Mouse (Mus musculus): Measurements from ENCODE around the gene Gli3. TPM values are rescaled to one million over a fixed set of nuclear protein-coding genes. Genes with fewer than 3 reads are reported as not detected.
A peak's percentile ranks its signal among the peaks of the same experiment; 100 is the strongest.

Gli3 gene
- polyA plus RNA-seq, 1 experiment from 2014 or later, result 14.1 TPM

DNA sequence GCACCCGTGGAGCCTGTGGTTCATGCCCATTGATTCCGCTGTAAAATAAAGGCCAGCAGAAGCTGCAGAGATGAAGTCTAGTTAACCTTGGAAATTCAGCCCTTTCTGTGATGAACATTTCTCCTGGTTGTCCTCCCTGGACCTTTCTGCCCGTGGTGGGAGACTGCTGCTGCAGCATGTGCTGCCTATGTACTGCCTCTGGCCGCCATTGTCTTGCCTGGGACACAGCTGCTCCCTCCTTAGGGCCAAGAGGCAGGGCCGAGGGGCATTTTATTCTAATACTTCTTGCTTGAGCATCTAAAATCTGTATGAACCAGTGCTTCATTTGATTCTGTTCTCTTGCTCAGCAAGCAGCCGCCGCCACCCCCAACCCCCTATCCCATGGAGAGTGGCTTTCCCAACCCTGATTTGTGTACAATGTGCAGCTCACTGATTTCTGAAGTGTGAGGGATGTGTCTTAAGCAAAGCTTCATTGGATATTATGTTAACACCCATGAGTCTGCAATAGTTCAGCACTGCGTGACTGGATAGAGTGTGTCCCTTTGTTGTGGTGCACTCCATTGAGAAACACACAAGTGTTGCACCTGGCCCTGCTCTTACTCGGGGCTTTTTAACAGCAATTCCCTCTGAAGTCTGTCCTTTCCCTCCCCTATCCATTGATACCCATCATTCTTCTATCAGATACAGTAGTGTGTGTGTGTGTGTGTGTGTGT lies 54.2 kb downstream of the Gli3 start:
- ATAC-seq (peak; percentile 15; the same call in 1 of the 2 replicates), DNase-seq (ENCODE audit: low spot score) (no peak)
- no peak overlapping the region for H3K27ac ChIP-seq (ENCODE audit: low read depth, low read length)
- no peaks in the 10 kb centered on the region for H3K36me3 ChIP-seq (ENCODE audit: control insufficient read depth, insufficient read depth, low read length)
- no peak overlapping the region for H3K4me3 ChIP-seq (ENCODE audit: low read depth, low read length)
- no peak overlapping the region for H3K9ac ChIP-seq (ENCODE audit: low read length)
- WGBS, result 66% methylated on average over 9 of the region's 9 CpGs
- peaks cover 5% of the 10 kb centered on the region for H3K4me1 ChIP-seq (ENCODE audit: control insufficient read depth, insufficient read depth, low read length)
- H3K4me2 ChIP-seq (ENCODE audit: low read length), result no peak overlapping the region
- no peaks in the 10 kb centered on the region for H3K27me3 ChIP-seq (replicated peaks; ENCODE audit: control insufficient read depth, insufficient read depth, low read length)
- no peaks in the 10 kb centered on the region for H3K9me3 ChIP-seq (replicated peaks; ENCODE audit: control insufficient read depth, low read length)

DNA sequence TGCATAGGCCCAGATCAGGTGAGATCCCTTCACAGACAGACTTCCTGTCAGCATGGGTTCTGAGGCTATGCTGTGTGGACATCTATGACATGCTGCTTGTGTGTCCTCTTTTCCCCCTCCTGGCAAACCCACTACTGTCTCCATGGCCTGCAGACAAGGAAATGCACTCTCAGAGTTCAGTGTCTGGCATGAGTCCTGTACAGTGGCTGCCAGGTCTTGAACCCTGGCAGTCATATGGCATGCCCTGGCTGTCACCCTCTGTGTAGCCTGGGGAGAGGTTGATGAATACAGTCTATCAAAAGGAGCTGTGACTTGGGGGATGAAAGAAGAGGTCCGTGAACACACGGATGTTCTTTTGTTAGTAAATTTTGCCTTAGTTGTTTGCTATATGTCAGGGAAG lies 57.3 kb downstream of the Gli3 start:
- no peak overlapping the region for H3K9ac ChIP-seq (ENCODE audit: low read length)
- no peak overlapping the region for H3K4me2 ChIP-seq (ENCODE audit: low read length)
- H3K27ac ChIP-seq (ENCODE audit: low read depth, low read length), result no peak overlapping the region
- ATAC-seq, result no peak
- DNase-seq (ENCODE audit: low spot score), result no peak
- H3K36me3 ChIP-seq (ENCODE audit: control insufficient read depth, insufficient read depth, low read length), result no peaks in the 10 kb centered on the region
- no peak overlapping the region for H3K4me3 ChIP-seq (ENCODE audit: low read depth, low read length)
- H3K4me1 ChIP-seq (ENCODE audit: control insufficient read depth, insufficient read depth, low read length), result peaks cover 5% of the 10 kb centered on the region; the same call in 1 of the 2 replicates
- H3K9me3 ChIP-seq (replicated peaks; ENCODE audit: control insufficient read depth, low read length), result no peaks in the 10 kb centered on the region
- H3K27me3 ChIP-seq (replicated peaks; ENCODE audit: control insufficient read depth, insufficient read depth, low read length), result no peaks in the 10 kb centered on the region
- WGBS, result 42% methylated on average over 2 of the region's 2 CpGs

DNA sequence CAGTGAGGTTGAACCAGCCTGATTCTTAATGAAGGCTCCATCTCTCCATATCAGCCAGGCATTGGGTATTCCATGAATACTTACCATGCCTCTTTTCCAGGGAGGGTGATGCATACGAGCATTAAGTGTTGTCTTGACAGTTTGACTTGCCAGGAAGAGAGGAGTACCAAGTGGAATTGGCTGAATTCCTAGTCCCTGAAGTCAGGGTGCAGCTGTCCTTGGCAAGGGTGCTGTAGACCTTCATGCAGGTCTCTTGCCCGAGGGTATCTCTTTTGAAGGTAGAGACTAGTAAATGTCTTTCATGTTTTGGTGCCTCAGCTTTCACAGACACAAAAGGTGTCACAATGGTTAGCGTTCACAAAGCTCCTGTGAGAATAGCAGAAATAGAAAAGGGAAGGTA lies 59.1 kb downstream of the Gli3 start:
- no peak for DNase-seq (ENCODE audit: low spot score)
- Histone ChIP-seq H3K27ac (ENCODE audit: low read depth, low read length) (no peak overlapping the region), H3K36me3 (ENCODE audit: control insufficient read depth, insufficient read depth, low read length) (no peaks in the 10 kb centered on the region), H3K9me3 (replicated peaks; ENCODE audit: control insufficient read depth, low read length) (no peaks in the 10 kb centered on the region), H3K4me3 (ENCODE audit: low read depth, low read length) (no peak overlapping the region), H3K27me3 (replicated peaks; ENCODE audit: control insufficient read depth, insufficient read depth, low read length) (no peaks in the 10 kb centered on the region), H3K9ac (ENCODE audit: low read length) (no peak overlapping the region), H3K4me2 (ENCODE audit: low read length) (no peak overlapping the region), H3K4me1 (ENCODE audit: control insufficient read depth, insufficient read depth, low read length) (peaks cover 2% of the 10 kb centered on the region; the same call in 1 of the 2 replicates)
- 77% methylated on average over 3 of the region's 3 CpGs for WGBS
- no peak for ATAC-seq

DNA sequence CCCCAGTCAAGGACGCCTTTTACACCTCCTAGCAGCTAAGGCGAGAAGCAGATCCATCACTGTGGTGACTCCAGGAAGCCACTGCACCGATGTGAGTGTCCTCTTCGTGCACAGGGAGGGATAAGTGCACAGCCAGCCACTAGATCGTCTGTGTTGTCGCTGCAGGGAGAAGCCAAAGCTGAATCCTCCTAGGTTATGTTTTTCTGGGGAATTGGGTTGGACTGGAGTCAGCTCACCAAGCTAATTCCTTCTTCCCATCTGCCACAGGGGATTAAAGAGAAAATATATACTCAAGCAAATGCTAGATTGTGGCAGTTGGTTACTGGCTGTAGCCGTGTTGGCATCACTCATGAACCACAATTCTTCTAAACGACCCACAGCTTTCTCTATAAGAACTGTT lies 61.2 kb downstream of the Gli3 start:
- WGBS, result 85% methylated on average over 8 of the region's 8 CpGs
- no peak overlapping the region for H3K27ac ChIP-seq (ENCODE audit: low read depth, low read length)
- H3K4me2 ChIP-seq (ENCODE audit: low read length), result no peak overlapping the region
- no peaks in the 10 kb centered on the region for H3K27me3 ChIP-seq (replicated peaks; ENCODE audit: control insufficient read depth, insufficient read depth, low read length)
- H3K4me1 ChIP-seq (ENCODE audit: control insufficient read depth, insufficient read depth, low read length), result no peaks in the 10 kb centered on the region
- ATAC-seq, result no peak
- H3K9me3 ChIP-seq (replicated peaks; ENCODE audit: control insufficient read depth, low read length), result no peaks in the 10 kb centered on the region
- no peak overlapping the region for H3K9ac ChIP-seq (ENCODE audit: low read length)
- H3K4me3 ChIP-seq (ENCODE audit: low read depth, low read length), result no peak overlapping the region
- no peaks in the 10 kb centered on the region for H3K36me3 ChIP-seq (ENCODE audit: control insufficient read depth, insufficient read depth, low read length)
- DNase-seq (ENCODE audit: low spot score), result no peak

DNA sequence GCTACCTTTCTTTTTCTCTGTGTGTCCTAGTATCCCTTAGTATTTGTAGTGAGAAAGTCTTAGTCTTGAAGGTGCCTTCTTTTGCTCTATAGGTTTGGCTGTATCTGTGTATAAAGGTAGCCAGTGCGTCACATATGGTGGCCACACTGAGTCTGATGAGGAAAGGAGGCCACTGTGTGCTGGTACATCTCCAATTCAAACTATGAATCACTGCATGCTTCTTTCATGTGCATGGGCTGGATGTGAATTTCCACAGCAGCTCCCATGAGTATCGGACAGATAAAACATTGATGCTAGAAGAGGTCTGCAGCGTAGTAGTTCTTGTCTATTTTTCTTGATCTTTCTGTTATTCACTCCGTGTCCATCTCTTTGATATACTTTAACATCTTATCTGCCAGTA lies 63.7 kb downstream of the Gli3 start:
- no peaks in the 10 kb centered on the region for H3K36me3 ChIP-seq (ENCODE audit: control insufficient read depth, insufficient read depth, low read length)
- H3K27me3 ChIP-seq (replicated peaks; ENCODE audit: control insufficient read depth, insufficient read depth, low read length), result no peaks in the 10 kb centered on the region
- no peaks in the 10 kb centered on the region for H3K9me3 ChIP-seq (replicated peaks; ENCODE audit: control insufficient read depth, low read length)
- no peak overlapping the region for H3K4me2 ChIP-seq (ENCODE audit: low read length)
- DNase-seq (ENCODE audit: low spot score), result no peak
- no peak overlapping the region for H3K27ac ChIP-seq (ENCODE audit: low read depth, low read length)
- H3K4me1 ChIP-seq (ENCODE audit: control insufficient read depth, insufficient read depth, low read length), result no peaks in the 10 kb centered on the region
- WGBS, result 94% methylated on average over 4 of the region's 4 CpGs
- no peak overlapping the region for H3K9ac ChIP-seq (ENCODE audit: low read length)
- no peak overlapping the region for H3K4me3 ChIP-seq (ENCODE audit: low read depth, low read length)
- ATAC-seq, result no peak

DNA sequence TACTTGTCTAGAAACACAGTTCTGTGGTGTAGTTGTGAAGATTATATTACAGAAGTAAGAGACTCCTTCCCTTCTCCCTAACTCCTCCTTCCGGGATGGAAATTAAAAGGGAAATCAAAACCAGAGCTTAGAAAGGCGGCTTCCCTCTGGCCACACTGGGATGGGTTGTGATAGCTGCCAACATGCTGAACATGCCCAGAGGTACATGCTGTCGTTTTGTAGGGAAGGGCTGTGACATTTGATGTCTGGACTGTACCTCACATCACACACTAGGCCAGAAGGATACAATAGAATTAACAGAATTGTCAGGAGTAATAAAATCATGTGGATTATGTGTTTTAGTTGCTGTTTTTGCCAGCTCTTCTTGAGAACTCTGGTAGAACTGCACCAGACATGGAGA lies 68.5 kb downstream of the Gli3 start:
- no peak for ATAC-seq
- H3K4me2 ChIP-seq (ENCODE audit: low read length), result no peak overlapping the region

DNA sequence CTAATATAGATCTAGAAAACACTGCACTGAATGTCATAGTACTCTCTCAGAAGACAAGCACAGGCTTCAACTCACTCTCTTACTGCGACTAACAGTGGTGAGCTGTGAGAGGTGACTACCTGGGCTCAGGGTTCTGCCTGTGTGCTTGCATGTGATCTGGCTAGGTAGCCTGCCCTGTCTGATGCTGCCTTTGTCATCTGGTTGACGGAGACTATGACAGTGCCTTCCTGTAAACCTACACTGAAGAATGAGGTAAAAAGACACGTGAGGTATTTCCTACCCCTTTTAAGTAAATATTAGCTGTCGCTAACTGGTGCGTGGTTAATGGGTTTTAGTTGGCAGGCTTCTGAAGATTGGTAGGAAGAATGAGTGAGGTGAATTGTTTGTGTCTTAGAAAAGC lies 74.2 kb downstream of the Gli3 start:
- no peak for DNase-seq (ENCODE audit: low spot score)
- no peaks in the 10 kb centered on the region for H3K27me3 ChIP-seq (replicated peaks; ENCODE audit: control insufficient read depth, insufficient read depth, low read length)
- H3K9me3 ChIP-seq (replicated peaks; ENCODE audit: control insufficient read depth, low read length), result no peaks in the 10 kb centered on the region
- no peak overlapping the region for H3K4me3 ChIP-seq (ENCODE audit: low read depth, low read length)
- WGBS, result 23% methylated on average over 5 of the region's 5 CpGs
- peak; percentile 48 for ATAC-seq
- no peak overlapping the region for H3K4me2 ChIP-seq (ENCODE audit: low read length)
- H3K27ac ChIP-seq (ENCODE audit: low read depth, low read length), result no peak overlapping the region
- H3K4me1 ChIP-seq (ENCODE audit: control insufficient read depth, insufficient read depth, low read length), result peaks cover 24% of the 10 kb centered on the region
- no peak overlapping the region; the same call in 1 of the 2 replicates for H3K9ac ChIP-seq (ENCODE audit: low read length)
- no peaks in the 10 kb centered on the region for H3K36me3 ChIP-seq (ENCODE audit: control insufficient read depth, insufficient read depth, low read length)

More for the DNA sequence above, 68.5 kb downstream of the Gli3 start:
- Histone ChIP-seq H3K27ac (ENCODE audit: low read depth, low read length) (no peak overlapping the region), H3K4me1 (ENCODE audit: control insufficient read depth, insufficient read depth, low read length) (no peaks in the 10 kb centered on the region), H3K9ac (ENCODE audit: low read length) (no peak overlapping the region), H3K36me3 (ENCODE audit: control insufficient read depth, insufficient read depth, low read length) (no peaks in the 10 kb centered on the region), H3K27me3 (replicated peaks; ENCODE audit: control insufficient read depth, insufficient read depth, low read length) (no peaks in the 10 kb centered on the region), H3K9me3 (replicated peaks; ENCODE audit: control insufficient read depth, low read length) (no peaks in the 10 kb centered on the region), H3K4me3 (ENCODE audit: low read depth, low read length) (no peak overlapping the region)
- 77% methylated on average over 3 of the region's 3 CpGs for WGBS
- DNase-seq (ENCODE audit: low spot score), result no peak

DNA sequence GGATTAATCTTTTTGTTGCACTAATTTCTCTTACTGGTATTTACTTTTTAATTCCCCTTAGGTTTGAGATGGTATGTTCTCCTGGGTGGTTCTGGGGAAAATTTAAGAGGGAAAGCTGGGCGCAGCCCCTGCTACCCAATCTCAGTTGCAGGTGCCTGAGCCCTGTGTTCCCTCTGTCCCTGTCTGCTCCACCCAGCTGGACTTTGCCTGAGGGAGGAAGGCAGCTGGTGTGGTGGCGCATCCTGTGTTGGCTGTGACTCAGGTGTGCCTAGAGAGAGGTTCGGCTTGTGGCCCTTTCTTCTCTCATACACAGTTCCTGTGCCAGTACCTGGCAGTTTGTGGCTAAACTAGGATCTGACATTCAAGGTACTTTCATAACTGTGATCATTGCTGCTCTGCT lies 74.6 kb downstream of the Gli3 start:
- H3K36me3 ChIP-seq (ENCODE audit: control insufficient read depth, insufficient read depth, low read length), result no peaks in the 10 kb centered on the region
- peaks cover 28% of the 10 kb centered on the region for H3K4me1 ChIP-seq (ENCODE audit: control insufficient read depth, insufficient read depth, low read length)
- H3K4me2 ChIP-seq (ENCODE audit: low read length), result no peak overlapping the region
- no peak overlapping the region for H3K9ac ChIP-seq (ENCODE audit: low read length)
- 49% methylated on average over 3 of the region's 3 CpGs for WGBS
- no peaks in the 10 kb centered on the region for H3K27me3 ChIP-seq (replicated peaks; ENCODE audit: control insufficient read depth, insufficient read depth, low read length)
- no peaks in the 10 kb centered on the region for H3K9me3 ChIP-seq (replicated peaks; ENCODE audit: control insufficient read depth, low read length)
- no peak overlapping the region for H3K4me3 ChIP-seq (ENCODE audit: low read depth, low read length)
- DNase-seq (ENCODE audit: low spot score), result no peak
- H3K27ac ChIP-seq (ENCODE audit: low read depth, low read length), result no peak overlapping the region
- ATAC-seq, result 0 out of 2 replicates have a peak, but pooled peaks have one; percentile 14

DNA sequence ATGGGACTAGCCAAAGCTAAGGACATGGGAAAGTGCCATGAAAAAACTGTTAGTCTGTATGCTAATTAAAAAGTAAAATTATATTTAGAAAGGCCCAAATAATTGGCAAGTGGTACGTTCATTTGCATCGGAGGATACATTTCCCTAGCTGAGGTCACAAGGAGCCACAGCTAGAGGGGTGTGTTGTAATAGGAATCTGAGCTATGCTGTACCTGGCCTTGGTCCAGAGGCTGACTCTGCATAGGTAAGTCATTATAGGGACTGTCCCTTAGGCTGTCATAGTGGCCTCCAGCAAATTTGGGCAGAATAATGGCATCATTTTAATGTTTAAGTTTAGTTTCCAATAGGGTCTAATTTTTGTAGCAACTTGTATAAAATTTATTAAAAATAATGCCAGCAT lies 75.4 kb downstream of the Gli3 start:
- Histone ChIP-seq H3K4me1 (ENCODE audit: control insufficient read depth, insufficient read depth, low read length) (peaks cover 36% of the 10 kb centered on the region), H3K27ac (ENCODE audit: low read depth, low read length) (no peak overlapping the region), H3K36me3 (ENCODE audit: control insufficient read depth, insufficient read depth, low read length) (no peaks in the 10 kb centered on the region), H3K9ac (ENCODE audit: low read length) (no peak overlapping the region), H3K4me2 (ENCODE audit: low read length) (no peak overlapping the region), H3K4me3 (ENCODE audit: low read depth, low read length) (no peak overlapping the region), H3K27me3 (replicated peaks; ENCODE audit: control insufficient read depth, insufficient read depth, low read length) (no peaks in the 10 kb centered on the region), H3K9me3 (replicated peaks; ENCODE audit: control insufficient read depth, low read length) (no peaks in the 10 kb centered on the region)
- DNase-seq (ENCODE audit: low spot score), result no peak
- ATAC-seq, result no peak
- 39% methylated on average over 2 of the region's 2 CpGs for WGBS
